Mouse (Mus musculus): ENCODE measurements around the gene Tef. TPM values are rescaled to one million over a fixed set of nuclear protein-coding genes. Genes with fewer than 3 reads are reported as not detected.

The Tef gene
- total and polyA plus RNA-seq, 3 experiments, result 12.3 to 21.7 TPM; not detected in 1

DNA sequence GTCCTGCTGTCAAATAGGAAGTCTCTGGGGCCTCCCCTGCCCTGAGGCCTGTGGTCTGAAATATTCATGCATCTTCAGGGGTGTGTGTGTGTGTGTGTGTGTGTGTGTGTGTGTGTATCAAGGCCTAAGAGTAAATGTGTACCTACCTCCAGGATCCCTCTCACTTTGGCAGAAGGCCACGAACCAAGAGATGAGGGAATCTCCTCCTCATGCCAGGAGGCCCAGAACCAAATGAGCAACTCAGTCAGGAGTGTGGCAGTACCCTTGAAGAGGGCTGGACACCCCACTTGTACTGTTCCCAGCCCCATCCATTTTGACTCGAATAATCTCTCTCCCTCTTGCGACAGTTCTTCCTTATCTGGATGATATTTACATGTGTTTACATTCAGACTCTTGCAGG, 30.0 kb downstream of the Tef start:
- H3K9ac ChIP-seq (ENCODE audit: control insufficient read depth, low read depth, low read length, poor library complexity, severe bottlenecking), result no peak overlapping the region
- no peaks in the 10 kb centered on the region; the same call in 1 of the 2 replicates for H3K79me2 ChIP-seq (ENCODE audit: control insufficient read depth, insufficient read depth, low read length, poor library complexity)
- no peaks in the 10 kb centered on the region for H3K27me3 ChIP-seq (ENCODE audit: control insufficient read depth in 1 of 2, insufficient read depth in 2 of 2, low read length in 2 of 2)
- no peak for DNase-seq (ENCODE audit: low read depth, low spot score)
- TF ChIP-seq USF1 (IDR thresholded peaks at IDR 0.05; ENCODE audit: low read depth, low read length), result no peak
- TF ChIP-seq NELFE (IDR thresholded peaks at IDR 0.05; ENCODE audit: low read depth, low read length), result no peak
- no peak for TF ChIP-seq ZKSCAN1 (IDR thresholded peaks at IDR 0.05; ENCODE audit: low read depth, low read length)
- TF ChIP-seq GATA1 (IDR thresholded peaks at IDR 0.05; ENCODE audit: low read depth, low read length), result no peak
- TF ChIP-seq CHD1 (IDR thresholded peaks at IDR 0.05; ENCODE audit: low read depth, low read length), result no peak
- TF ChIP-seq MYB (IDR thresholded peaks at IDR 0.05; ENCODE audit: low read depth, low read length), result no peak
- no peak for TF ChIP-seq RCOR1 (IDR thresholded peaks at IDR 0.05; ENCODE audit: low read depth, low read length)
- no peak for TF ChIP-seq RAD21 (IDR thresholded peaks at IDR 0.05; ENCODE audit: low read depth, low read length)
- TF ChIP-seq NRF1 (IDR thresholded peaks at IDR 0.05; ENCODE audit: insufficient read depth, low read depth, low read length, poor library complexity, severe bottlenecking), result no peak
- no peak for TF ChIP-seq MEF2A (IDR thresholded peaks at IDR 0.05; ENCODE audit: extremely low read depth, insufficient replicate concordance, low read depth, low read length, poor library complexity, severe bottlenecking)
- TF ChIP-seq MAZ (IDR thresholded peaks at IDR 0.05; ENCODE audit: low read depth, low read length), result no peak
- H3K4me1 ChIP-seq (ENCODE audit: control insufficient read depth in 1 of 2, insufficient read depth in 2 of 2, low read length in 2 of 2), result peaks cover 10 to 23% of the 10 kb centered on the region in 2 experiments
- H3K9me3 ChIP-seq (replicated peaks; ENCODE audit: insufficient read depth, low read length), result no peaks in the 10 kb centered on the region
- H3K27ac ChIP-seq (ENCODE audit: control insufficient read depth, low read depth, low read length), result no peak overlapping the region
- no peak overlapping the region for H3K4me3 ChIP-seq (ENCODE audit: control insufficient read depth in 1 of 2, insufficient read depth in 1 of 2, low read depth in 2 of 2, low read length in 2 of 2)
- peaks cover 0 to 3% of the 10 kb centered on the region in 2 experiments; a peak in 2 of 4 replicates for H3K36me3 ChIP-seq (ENCODE audit: control insufficient read depth in 1 of 2, insufficient read depth in 2 of 2, low read length in 2 of 2)

DNA sequence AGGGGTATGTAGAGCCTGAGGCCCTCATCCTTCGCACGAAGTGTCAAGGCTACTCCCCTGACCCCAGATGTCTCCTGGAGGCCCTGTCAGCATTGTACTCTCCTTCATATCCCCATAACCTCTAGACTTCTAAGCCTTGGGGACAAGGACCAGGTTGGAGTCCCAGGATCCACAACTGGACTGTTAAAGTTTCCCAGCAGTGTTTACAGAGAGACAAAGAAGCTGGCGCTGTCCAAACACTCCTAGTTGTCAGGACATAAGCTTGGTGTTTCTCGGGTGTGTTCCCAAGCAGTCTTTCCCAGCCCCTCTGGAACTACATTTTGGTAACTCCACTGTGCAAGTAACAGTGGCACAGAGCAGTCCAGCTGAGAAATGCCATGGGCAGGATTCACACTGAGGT, 31.3 kb downstream of the Tef start:
- H3K9me3 ChIP-seq (replicated peaks; ENCODE audit: insufficient read depth, low read length), result no peaks in the 10 kb centered on the region
- no peak overlapping the region for H3K4me3 ChIP-seq (ENCODE audit: control insufficient read depth in 1 of 2, insufficient read depth in 1 of 2, low read depth in 2 of 2, low read length in 2 of 2)
- H3K27ac ChIP-seq (ENCODE audit: control insufficient read depth, low read depth, low read length), result no peak overlapping the region
- H3K79me2 ChIP-seq (ENCODE audit: control insufficient read depth, insufficient read depth, low read length, poor library complexity), result no peaks in the 10 kb centered on the region; the same call in 1 of the 2 replicates
- peaks cover 0 to 3% of the 10 kb centered on the region in 2 experiments; a peak in 2 of 4 replicates for H3K36me3 ChIP-seq (ENCODE audit: control insufficient read depth in 1 of 2, insufficient read depth in 2 of 2, low read length in 2 of 2)
- H3K9ac ChIP-seq (ENCODE audit: control insufficient read depth, low read depth, low read length, poor library complexity, severe bottlenecking), result no peak overlapping the region
- H3K4me1 ChIP-seq (ENCODE audit: control insufficient read depth in 1 of 2, insufficient read depth in 2 of 2, low read length in 2 of 2), result peaks cover 17 to 30% of the 10 kb centered on the region in 2 experiments
- no peaks in the 10 kb centered on the region for H3K27me3 ChIP-seq (ENCODE audit: control insufficient read depth in 1 of 2, insufficient read depth in 2 of 2, low read length in 2 of 2)
- TF ChIP-seq MYC (IDR thresholded peaks at IDR 0.05; ENCODE audit: low read depth, low read length) (no peak), JUND (IDR thresholded peaks at IDR 0.05; ENCODE audit: low read depth, low read length) (no peak), USF1 (IDR thresholded peaks at IDR 0.05; ENCODE audit: low read depth, low read length) (no peak), TAL1 (IDR thresholded peaks at IDR 0.05; ENCODE audit: low read length) (no peak), RAD21 (IDR thresholded peaks at IDR 0.05; ENCODE audit: low read depth, low read length) (no peak), GABPA (IDR thresholded peaks at IDR 0.05; ENCODE audit: low read depth, low read length) (no peak), GATA1 (IDR thresholded peaks at IDR 0.05; ENCODE audit: low read depth, low read length) (no peak), UBTF (IDR thresholded peaks at IDR 0.05; ENCODE audit: borderline replicate concordance, insufficient read depth, low read depth, low read length) (no peak), MYB (IDR thresholded peaks at IDR 0.05; ENCODE audit: low read depth, low read length) (no peak), CHD1 (IDR thresholded peaks at IDR 0.05; ENCODE audit: low read depth, low read length) (no peak), ZNF384 (IDR thresholded peaks at IDR 0.05; ENCODE audit: low read depth, low read length) (no peak), ZMIZ1 (IDR thresholded peaks at IDR 0.05; ENCODE audit: low read depth, low read length) (no peak), HCFC1 (IDR thresholded peaks at IDR 0.05; ENCODE audit: low read depth, low read length) (no peak), BHLHE40 (IDR thresholded peaks at IDR 0.05; ENCODE audit: borderline replicate concordance, low read depth, low read length) (no peak)
- no peak for DNase-seq (ENCODE audit: low read depth, low spot score)

All from MEL (cell line).